ENCODE assay signal across 9 mouse cellular contexts in genomic region chr17:11918123-11918801, GRCm38 (mm10).
DNase-seq lines count a peak whose midpoint lies in the region; ATAC-seq and TF ChIP-seq lines count a peak whose summit lies in the region.
"Had no signal": no experiment of that assay in that cellular context is flagged by ENCODE, and none has a peak within 500 bp of the region (broad histone marks: within the 10 kb centered on the region; RNA-seq: fewer than 3 reads in every experiment).

No protein-coding gene starts in this region.

- TF ChIP-seq CTCF in heart, postnatal 0 days (IDR thresholded peaks at IDR 0.05; ENCODE audit: low read depth), result peak; percentile 49
- TF ChIP-seq CTCF in MEL (IDR thresholded peaks at IDR 0.05 in 2 of 3, conservative IDR thresholded peaks at IDR 0.05 in 1 of 3; ENCODE audit: control insufficient read depth in 1 of 3, insufficient read depth in 1 of 3, low read depth in 2 of 3, low read length in 3 of 3, poor library complexity in 1 of 3, severe bottlenecking in 1 of 3), result peak; percentile 23 to 58 (median 49); a peak in 5 of 6 replicates

- H3K9me3 ChIP-seq in heart, postnatal 0 days (replicated peaks; ENCODE audit: control insufficient read depth, low read length), result no peaks in the 10 kb centered on the region
- no peaks in the 10 kb centered on the region for H3K9me3 ChIP-seq in MEL (replicated peaks; ENCODE audit: insufficient read depth, low read length)
- no peaks in the 10 kb centered on the region for H3K9me3 ChIP-seq in intestine, embryonic 16.5 days (ENCODE audit: control insufficient read depth, low read length)
- H3K9me3 ChIP-seq in midbrain, embryonic 14.5 days (ENCODE audit: control insufficient read depth, low read length), result no peaks in the 10 kb centered on the region
- H3K9me3 ChIP-seq: heart, embryonic 13.5 days had no signal

- DNase-seq in heart, postnatal 0 days (ENCODE audit: low spot score), result no peak
- no peak for DNase-seq in heart, postnatal 25 days (ENCODE audit: low spot score)
- peak; percentile 42 for DNase-seq in MEL (ENCODE audit: low read depth, low spot score)
- DNase-seq in embryo, embryonic 11 days, result peak; percentile 67
- DNase-seq in midbrain, embryonic 14.5 days, result peak; percentile 89
- no peak for DNase-seq in thymus, adult 18-20 months
- DNase-seq in spleen, postnatal 10 days (ENCODE audit: low spot score in 2 of 2), result no peak

- no peak overlapping the region for H3K9ac ChIP-seq in heart, postnatal 0 days (replicated peaks; ENCODE audit: low read depth, low read length)
- H3K9ac ChIP-seq in MEL (ENCODE audit: control insufficient read depth, low read depth, low read length, poor library complexity, severe bottlenecking), result no peak overlapping the region
- no peak overlapping the region for H3K9ac ChIP-seq in intestine, embryonic 16.5 days (ENCODE audit: low read depth, low read length)
- no peak overlapping the region for H3K9ac ChIP-seq in midbrain, embryonic 14.5 days (replicated peaks; ENCODE audit: low read length)
- H3K9ac ChIP-seq: heart, embryonic 13.5 days had no signal

- TF ChIP-seq RAD21 in MEL (IDR thresholded peaks at IDR 0.05; ENCODE audit: low read depth, low read length), result peak; percentile 62

- H3K27ac ChIP-seq in heart, postnatal 0 days (ENCODE audit: low read depth), result no peak overlapping the region
- no peak overlapping the region for H3K27ac ChIP-seq in MEL (ENCODE audit: control insufficient read depth, low read depth, low read length)
- no peak overlapping the region for H3K27ac ChIP-seq in intestine, embryonic 16.5 days (ENCODE audit: low read length)
- H3K27ac ChIP-seq in midbrain, embryonic 14.5 days (replicated peaks; ENCODE audit: low read depth, low read length), result no peak overlapping the region
- H3K27ac ChIP-seq: heart, embryonic 13.5 days had no signal

- H3K4me3 ChIP-seq in heart, postnatal 0 days (ENCODE audit: low read depth, low read length), result no peak overlapping the region
- no peak overlapping the region for H3K4me3 ChIP-seq in MEL (ENCODE audit: control insufficient read depth in 1 of 2, insufficient read depth in 1 of 2, low read depth in 2 of 2, low read length in 2 of 2)
- no peak overlapping the region for H3K4me3 ChIP-seq in intestine, embryonic 16.5 days (ENCODE audit: low read length)
- no peak overlapping the region for H3K4me3 ChIP-seq in midbrain, embryonic 14.5 days (replicated peaks; ENCODE audit: low read depth, low read length)
- H3K4me3 ChIP-seq: heart, embryonic 13.5 days had no signal

- 53% methylated on average over 12 of the region's 12 CpGs for WGBS in heart, postnatal 0 days
- WGBS in intestine, embryonic 16.5 days, result 47% methylated on average over 12 of the region's 12 CpGs
- 52% methylated on average over 12 of the region's 12 CpGs for WGBS in midbrain, embryonic 14.5 days

- no peaks in the 10 kb centered on the region for H3K36me3 ChIP-seq in heart, postnatal 0 days (replicated peaks; ENCODE audit: control insufficient read depth, insufficient read depth, low read length)
- H3K36me3 ChIP-seq in MEL (ENCODE audit: control insufficient read depth in 1 of 2, insufficient read depth in 2 of 2, low read length in 2 of 2), result no peaks in the 10 kb centered on the region
- no peaks in the 10 kb centered on the region for H3K36me3 ChIP-seq in intestine, embryonic 16.5 days (ENCODE audit: control insufficient read depth, insufficient read depth, low read length)
- no peaks in the 10 kb centered on the region for H3K36me3 ChIP-seq in midbrain, embryonic 14.5 days (ENCODE audit: control insufficient read depth, insufficient read depth, low read length)
- H3K36me3 ChIP-seq: heart, embryonic 13.5 days had no signal

- TF ChIP-seq EP300 in heart, postnatal 0 days (IDR thresholded peaks at IDR 0.05; ENCODE audit: low read depth), result no peak
- TF ChIP-seq EP300 in MEL (IDR thresholded peaks at IDR 0.05; ENCODE audit: low read depth in 1 of 2, low read length in 2 of 2), result no peak

- ATAC-seq in heart, postnatal 0 days (ENCODE audit: insufficient read depth, low read depth), result no peak
- peak; percentile 33; the same call in 1 of the 2 replicates for ATAC-seq in intestine, embryonic 16.5 days
- no peak for ATAC-seq in midbrain, embryonic 14.5 days (ENCODE audit: low FRiP score, low TSS enrichment)

- H3K4me2 ChIP-seq in heart, postnatal 0 days (ENCODE audit: low read depth, low read length), result no peak overlapping the region
- H3K4me2 ChIP-seq in intestine, embryonic 16.5 days (ENCODE audit: low read depth, low read length), result no peak overlapping the region
- H3K4me2 ChIP-seq in midbrain, embryonic 14.5 days (ENCODE audit: low read length), result no peak overlapping the region
- H3K4me2 ChIP-seq: heart, embryonic 13.5 days had no signal

- no peaks in the 10 kb centered on the region for H3K79me2 ChIP-seq in MEL (ENCODE audit: control insufficient read depth, insufficient read depth, low read length, poor library complexity)

- peaks cover 14% of the 10 kb centered on the region; the same call in 1 of the 2 replicates for H3K27me3 ChIP-seq in heart, postnatal 0 days (ENCODE audit: control insufficient read depth, insufficient read depth, low read length)
- no peaks in the 10 kb centered on the region; a peak in 1 of 4 replicates for H3K27me3 ChIP-seq in MEL (ENCODE audit: control insufficient read depth in 1 of 2, insufficient read depth in 2 of 2, low read length in 2 of 2)
- peaks cover 5% of the 10 kb centered on the region; the same call in 1 of the 2 replicates for H3K27me3 ChIP-seq in intestine, embryonic 16.5 days (replicated peaks; ENCODE audit: control insufficient read depth, insufficient read depth, low read length)
- 0 out of 2 replicates have a peak, but pooled peaks cover 3% of the 10 kb centered on the region for H3K27me3 ChIP-seq in midbrain, embryonic 14.5 days (ENCODE audit: control insufficient read depth, insufficient read depth, low read length)

- TF ChIP-seq POLR2A in MEL (IDR thresholded peaks at IDR 0.05; ENCODE audit: control insufficient read depth in 1 of 2, insufficient read depth in 1 of 2, low read depth in 1 of 2, low read length in 2 of 2, poor library complexity in 1 of 2), result no peak

- intact Hi-C loops in heart, postnatal 25 days (cut with DNase I), result no loop called here

- 0 out of 2 replicates have a peak, but pooled peaks cover 3% of the 10 kb centered on the region for H3K4me1 ChIP-seq in heart, postnatal 0 days (ENCODE audit: control insufficient read depth, insufficient read depth)
- H3K4me1 ChIP-seq in MEL (ENCODE audit: control insufficient read depth in 1 of 2, insufficient read depth in 2 of 2, low read length in 2 of 2), result no peaks in the 10 kb centered on the region
- 0 out of 2 replicates have a peak, but pooled peaks cover 3% of the 10 kb centered on the region for H3K4me1 ChIP-seq in intestine, embryonic 16.5 days (ENCODE audit: control insufficient read depth, insufficient read depth, low read length)
- H3K4me1 ChIP-seq in midbrain, embryonic 14.5 days (ENCODE audit: control insufficient read depth, insufficient read depth, low read length), result peaks cover 5% of the 10 kb centered on the region; the same call in 1 of the 2 replicates

TF ChIP-seq in MEL, 35 proteins besides CTCF, POLR2A, EP300 and RAD21:
- TF ChIP-seq SMC3 (IDR thresholded peaks at IDR 0.05; ENCODE audit: low read depth, low read length), result peak; percentile 63
- 0 out of 2 replicates have a peak, but pooled peaks have one; percentile 33 for TF ChIP-seq ZC3H11A (IDR thresholded peaks at IDR 0.05; ENCODE audit: low read depth, low read length)
- TF ChIP-seq ZNF384 (IDR thresholded peaks at IDR 0.05; ENCODE audit: low read depth, low read length), result no peak

Comparison
In these comparisons a context has a peak if more than half of its experiments do, and no peak if none do; other contexts are left out.
1. DNase-seq: peak in MEL (single experiment), embryo, embryonic 11 days (single experiment) and midbrain, embryonic 14.5 days (single experiment); none in heart, postnatal 0 days (single experiment), heart, postnatal 25 days (single experiment), thymus, adult 18-20 months (0 of 2) and spleen, postnatal 10 days (0 of 2).